Mouse (Mus musculus) kidney, postnatal 14 days (tissue): ENCODE measurements around the gene Kcnh7.

Experiments used
- DNase-seq: peaks from one replicate; pipeline ENCODE4 v3.0.0; 2022; ENCODE audit warnings: mixed read lengths

Kcnh7 gene

DNA sequence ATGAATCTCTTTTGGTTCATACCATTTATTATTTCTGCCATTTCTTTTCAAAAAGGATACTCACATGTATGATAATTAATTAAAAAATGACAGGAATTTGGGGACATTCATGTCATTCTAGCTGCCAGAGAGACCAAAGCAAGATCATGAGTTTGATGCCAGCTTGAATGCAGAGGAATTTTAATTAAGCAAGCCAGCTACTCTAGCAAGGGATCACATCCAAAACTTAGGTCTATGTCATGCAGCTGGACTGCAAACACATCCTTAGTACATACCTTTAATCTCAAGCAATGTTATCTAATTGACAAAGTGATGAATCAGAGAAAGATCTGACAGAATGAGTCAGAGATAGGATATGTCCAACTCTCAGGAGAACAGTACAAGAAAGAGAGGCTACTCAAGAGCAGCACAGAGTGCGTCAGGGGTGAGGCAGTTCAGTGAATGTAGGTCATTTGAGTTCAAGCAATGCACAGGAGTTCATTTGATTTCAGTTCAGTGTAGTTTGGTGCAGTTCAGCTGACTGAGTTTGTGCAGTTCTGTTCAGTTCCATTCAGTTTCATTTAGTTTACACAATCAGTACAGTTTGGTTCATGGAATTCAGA, 248.7 kb downstream of the Kcnh7 start:
- DNase-seq: no peak

DNA sequence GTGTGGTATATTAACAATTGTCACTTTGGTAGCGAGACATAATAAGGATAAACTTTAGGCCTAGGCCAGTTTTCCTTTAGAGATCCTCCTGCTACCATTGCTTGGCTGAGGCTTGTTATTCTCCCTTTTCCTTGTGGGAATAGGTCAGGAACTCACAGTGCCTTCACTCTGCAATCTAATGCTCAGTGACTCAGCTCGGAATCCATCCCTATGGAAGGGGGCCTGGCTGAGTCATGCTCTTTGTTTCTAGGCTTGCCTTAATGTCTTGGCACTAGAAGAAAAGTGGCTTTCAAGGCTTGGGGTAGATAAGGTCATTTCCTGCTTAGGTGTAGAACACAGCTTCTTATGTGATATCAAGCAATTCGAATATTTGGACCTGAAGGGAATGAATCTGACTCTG, 255.6 kb downstream of the Kcnh7 start:
- DNase-seq: no peak

DNA sequence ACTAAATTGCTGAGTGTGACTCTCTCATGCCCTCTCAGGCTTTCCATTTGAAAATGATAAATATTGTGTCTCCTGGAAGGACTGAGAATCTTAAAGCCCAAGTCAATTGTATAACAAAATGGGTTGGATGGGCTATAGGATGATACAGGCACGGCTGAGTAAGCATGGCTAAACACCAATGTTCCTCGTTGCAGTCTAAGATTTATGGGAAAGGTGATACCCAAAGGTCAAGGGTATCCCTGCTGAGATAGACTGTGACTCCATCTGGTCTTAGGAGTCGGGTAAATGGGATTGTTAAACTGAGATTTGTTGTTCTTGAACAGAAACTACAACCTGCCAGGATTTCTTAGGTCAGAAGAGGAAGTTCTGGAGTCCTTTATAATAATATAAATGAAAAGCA, 256.0 kb downstream of the Kcnh7 start:
- DNase-seq: no peak

DNA sequence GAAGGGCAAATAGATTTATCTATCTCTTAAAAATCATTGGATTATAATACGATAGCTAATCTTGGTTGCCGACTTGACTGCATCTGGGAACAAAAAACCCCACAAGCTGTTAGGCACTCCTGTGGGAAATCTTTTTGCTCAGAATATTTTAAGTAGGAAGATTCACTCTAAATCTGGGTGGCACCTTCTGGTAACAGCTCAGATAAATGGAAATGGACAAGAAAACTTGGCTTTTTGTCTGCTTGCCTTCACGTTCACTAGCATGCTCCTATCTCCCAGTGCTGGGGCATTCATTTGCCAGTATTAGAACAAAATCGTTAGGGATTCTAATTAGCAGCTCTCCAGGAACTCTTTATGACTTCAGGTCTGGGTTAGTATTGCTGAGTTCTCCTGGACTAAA, 260.3 kb downstream of the Kcnh7 start:
- DNase-seq: no peak

DNA sequence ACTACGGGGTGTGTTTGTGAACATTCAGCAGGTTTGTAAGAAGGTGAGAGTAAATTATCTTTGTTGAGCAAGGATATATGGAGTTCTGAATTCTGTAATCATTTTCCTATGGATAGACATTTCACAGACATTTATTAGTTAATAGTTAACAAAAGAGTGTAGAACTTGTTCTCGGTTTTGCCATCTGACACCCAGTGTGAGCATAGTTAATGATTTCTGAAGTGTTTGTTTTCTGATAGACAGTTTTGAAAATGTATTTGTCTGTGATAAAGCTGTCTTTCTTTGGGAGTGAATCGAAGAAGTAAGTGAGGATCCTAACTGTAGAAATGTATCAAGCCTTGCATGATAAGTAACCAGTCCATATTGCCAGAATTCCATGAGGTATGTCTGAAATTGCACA, 276.4 kb downstream of the Kcnh7 start:
- DNase-seq: no peak

DNA sequence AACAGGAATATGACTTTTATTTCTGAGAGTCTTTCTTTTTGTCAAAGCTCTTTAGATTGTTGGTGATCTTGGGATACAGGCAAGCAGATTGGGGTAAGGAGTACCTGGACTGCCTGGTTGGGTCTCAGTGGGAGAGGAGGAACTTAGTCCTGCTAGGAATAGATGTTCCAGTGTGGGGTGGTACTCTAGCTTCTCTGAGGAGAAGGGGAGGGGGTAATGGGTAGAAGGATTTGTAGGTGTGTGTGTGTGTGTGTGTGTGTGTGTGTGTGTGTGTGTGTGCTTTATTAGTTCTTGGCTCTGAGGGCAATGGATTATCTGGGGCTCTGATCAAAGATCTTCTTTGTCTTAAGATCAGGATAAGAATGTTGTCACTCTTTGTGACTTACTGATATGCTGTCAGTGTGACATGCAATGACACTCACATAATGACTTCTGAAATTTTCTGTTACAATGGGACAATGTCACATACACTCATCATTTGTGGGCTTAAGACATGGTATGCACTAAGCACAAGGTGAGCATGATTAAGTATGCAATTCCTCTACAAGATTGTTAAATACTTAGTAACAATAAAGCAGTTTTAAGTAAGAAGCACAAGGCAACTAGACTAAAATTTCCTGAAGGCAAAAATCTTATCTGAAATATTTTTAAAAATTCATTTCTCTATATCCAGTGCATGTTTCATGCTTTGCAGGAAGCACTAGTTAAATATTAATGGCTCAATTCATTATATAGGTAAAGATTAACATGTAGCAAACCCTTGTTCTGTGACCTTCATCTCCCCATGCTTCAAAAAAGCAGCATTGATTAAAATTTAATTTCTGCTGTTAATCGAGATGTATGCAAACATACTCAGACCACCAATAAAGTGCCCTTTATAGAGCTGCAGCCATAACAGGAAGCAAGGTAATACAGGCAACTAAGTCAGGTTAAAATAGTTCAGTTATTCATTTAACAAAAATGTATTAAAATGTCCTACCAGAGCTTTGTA, 281.4 kb downstream of the Kcnh7 start:
- no peak for DNase-seq

DNA sequence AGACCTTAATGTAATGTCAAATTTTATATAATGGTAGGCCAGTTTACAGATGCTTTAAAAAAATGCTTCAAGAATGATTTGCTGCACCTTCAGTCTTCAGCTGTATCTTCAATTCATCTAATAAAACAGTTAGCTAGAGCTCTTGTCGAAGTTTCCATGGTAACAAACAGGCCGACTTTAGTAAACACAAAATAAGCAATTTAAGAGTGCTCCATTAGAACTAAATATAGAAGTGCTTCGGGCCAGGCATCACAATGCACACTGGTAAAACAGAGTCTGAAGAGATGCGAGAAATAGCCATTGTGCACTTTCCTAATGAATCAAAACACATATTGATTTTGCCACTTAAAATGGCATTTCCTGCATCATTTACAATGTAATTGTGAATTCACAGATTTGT, 305.3 kb downstream of the Kcnh7 start:
- DNase-seq: no peak

DNA sequence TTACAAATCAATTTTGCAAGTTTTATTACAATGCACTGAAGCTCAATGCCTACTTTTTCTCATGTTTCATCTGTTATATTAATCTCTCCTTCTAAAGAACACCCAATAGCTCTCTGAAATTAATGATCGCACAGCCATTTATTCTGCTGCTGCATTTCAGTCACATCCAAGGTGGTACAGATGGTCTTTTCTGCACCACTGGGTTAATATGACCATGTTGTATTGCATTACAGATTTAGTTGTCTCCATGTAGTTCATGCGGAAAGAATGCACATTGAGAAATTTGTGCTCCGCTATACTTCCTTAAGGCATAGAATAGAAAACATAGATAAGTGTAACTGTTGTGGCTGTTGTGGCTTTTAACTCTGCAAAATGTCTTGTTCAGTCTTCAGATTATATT, 328.7 kb downstream of the Kcnh7 start:
- DNase-seq: no peak

DNA sequence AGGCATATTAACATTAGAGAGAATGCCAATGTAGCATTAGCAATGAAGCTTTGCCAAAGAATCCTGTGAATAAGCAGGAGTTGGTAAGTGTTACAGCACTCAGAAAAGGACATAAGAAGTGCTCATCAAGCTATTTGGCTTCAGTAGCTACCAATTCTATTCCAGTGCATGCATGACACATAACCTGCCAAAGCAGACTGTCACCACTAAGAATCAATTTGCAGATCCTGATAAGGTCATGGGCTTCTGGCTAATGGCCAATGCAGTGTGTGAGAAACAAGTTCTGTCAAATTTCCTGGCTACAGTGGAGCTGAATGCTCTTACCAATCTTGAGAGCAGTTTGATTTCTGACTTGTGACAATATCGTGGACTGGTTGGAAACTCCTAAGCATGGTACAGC, 341.5 kb downstream of the Kcnh7 start:
- DNase-seq: no peak

DNA sequence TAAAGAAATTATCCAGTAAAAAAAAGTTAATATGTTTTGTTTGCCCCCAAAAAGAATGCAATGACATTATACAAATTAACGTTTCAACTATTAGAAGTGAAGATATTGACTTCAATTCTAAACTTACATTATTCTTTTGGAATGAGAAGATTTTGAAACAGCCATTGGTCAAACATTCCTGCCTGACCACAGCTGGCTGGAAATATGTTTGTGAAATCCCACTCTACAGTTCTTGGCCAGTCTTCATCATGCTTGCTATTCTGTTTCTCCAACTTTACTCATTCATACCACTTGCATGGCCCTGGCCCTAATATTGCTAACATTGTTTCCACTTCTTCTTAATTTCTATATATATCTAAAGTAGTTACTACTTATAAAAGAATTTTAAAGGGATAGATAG, 349.8 kb downstream of the Kcnh7 start:
- DNase-seq: no peak

DNA sequence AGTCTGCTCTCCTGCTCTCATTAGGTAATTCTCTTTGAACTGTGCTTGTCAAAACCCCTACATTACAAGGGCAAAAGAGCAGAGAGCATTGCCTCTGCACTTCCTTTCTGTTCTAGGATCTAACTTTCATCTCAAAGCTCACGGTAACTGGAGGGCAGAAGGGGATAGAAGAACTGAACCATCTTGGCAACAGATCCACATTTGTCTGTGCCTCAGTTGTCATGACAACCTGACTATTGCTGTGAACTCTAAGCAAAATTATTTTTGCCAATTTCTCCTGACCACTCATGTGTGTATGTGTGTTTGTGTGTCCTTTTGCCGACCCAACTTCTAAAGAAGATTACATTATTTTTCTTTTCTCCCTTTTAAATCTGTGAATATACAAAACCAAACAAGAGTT, 364.9 kb downstream of the Kcnh7 start:
- DNase-seq: no peak

DNA sequence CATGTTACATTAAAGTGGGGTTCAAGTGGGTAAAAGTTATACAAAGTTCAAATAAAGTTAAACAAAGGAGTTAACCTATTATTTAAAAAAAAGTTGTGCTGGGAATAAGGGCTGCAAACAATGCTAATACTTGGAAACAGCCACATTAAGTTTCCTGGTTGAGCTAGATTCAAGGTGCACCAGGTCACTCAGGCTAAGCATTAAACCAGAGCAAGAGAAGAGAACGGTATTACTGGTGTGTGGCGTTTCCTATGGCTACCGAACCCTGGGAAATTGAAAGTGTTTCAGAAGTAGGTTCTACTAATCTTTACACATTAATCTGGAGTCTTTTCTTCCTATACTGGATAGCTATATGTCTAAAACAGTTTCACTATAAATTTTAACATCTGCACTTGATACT, 368.1 kb downstream of the Kcnh7 start:
- DNase-seq: peak; percentile 37

DNA sequence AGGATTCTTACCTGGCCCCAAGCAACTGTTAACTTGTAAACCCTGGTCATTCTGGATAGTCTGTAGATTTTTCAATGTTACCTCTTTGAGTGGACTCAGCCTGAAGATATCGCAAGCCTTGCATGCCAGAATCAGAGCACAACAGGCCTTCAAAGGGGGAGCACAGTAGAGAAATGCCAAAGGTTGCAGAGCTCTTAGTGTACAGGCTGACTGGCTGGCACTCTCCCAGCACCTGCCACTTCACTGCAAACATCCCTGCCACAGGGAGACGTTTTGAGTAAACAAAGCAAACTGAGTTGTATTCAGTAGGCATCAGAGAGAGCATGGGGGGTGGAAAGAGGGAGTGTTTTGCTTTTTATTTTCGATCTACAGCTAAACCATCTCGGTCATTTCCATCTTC, 375.3 kb downstream of the Kcnh7 start:
- peak; percentile 38 for DNase-seq

DNA sequence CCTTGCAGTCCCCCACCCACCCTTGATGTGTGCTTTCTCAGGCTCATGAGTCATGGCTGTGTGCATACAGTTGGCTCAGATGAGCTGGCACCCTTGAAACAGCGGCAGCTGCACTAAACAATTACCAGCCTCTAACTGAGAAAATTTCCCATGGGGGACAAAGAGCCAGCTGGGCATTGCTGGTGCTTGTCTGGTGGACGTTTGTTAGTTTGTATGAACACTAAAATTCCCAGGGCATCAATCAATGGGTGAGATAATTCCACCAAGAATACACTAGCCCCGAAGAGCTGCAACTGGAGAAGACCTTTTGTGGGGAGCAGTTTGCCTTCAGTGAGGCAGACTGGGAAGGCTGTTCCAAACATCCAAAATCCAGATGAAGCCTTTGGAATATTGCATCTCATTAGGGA, 376.6 kb downstream of the Kcnh7 start:
- DNase-seq: no peak

DNA sequence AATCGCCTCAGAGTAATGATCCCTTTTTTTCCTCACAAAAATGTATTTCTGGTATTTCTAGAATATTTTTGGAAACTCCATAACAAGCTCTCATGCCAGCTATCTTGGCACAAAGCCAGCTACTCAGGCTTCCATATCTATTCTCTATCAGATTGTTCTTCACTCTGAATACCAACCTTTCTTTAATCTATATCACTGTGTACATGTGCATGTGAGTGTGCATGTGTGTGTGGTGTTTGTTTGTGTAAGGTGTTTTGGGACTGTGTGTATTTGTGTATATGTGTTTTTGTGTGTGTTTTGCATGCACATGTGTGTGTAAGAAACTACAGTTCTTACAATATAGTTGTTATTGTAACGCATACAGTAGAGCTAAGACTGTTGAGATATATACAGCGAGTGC, 377.2 kb downstream of the Kcnh7 start:
- no peak for DNase-seq

DNA sequence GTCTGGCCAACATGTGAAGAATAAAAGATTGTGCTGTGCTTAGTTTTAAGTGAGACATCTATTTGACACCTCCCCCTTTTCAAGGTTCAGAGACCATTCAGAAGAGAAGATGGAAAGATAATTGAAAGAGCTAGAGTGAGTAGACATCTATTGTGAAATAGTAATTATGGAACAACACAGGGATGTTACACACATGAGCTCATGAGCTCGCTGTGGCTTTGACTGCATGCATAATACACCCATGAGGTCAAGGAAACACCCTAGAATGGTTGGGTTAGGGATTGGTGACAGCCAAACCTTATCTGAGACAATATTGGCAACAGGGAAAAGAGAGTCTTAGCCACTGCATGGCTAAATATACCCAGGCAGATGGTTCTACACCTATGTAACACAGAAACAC, 380.1 kb downstream of the Kcnh7 start:
- no peak for DNase-seq

DNA sequence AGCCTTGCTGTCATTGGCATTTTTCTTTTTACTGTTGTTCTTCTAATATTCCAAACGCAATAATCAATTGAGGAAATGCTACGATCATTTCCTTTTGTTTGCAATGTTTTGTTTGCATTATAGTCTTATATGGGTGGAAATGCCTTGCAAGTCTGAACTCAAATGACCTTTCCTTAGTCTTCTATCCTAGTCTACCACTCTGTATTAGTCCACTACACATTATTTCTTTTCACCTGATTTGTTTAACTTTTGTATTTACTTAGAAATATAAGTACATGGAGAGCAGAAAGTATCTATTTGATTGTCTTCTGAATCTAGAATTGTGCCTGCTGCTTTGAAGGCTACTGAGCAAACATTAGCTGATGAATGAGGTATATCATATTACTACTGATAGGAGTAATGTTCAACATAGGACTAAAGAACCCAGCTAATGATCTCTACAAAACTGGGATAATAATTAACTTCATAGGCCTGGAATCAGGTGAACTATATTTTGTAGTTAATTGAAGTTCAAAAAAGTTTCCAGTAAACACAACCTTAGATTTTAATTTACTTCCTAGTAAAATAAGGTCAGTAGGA, 399.5 kb downstream of the Kcnh7 start:
- DNase-seq: no peak

DNA sequence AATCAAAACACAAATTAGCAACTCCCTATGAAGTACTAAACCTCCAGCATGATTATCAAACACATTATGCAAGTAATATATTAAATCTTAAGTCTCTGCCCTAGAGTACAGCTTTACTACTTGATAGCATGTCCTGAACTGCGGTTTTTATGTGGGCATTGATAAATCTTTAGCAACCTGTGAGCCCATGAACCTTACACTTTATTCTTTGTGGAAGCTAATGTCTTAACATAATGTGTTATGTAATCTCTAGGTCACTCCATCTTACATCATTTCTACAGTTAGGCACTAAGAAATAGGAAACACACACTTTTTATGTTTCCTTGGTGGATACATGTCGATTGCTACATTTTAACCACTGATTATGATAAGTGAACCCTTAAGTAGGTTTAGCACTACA, 437.8 kb downstream of the Kcnh7 start:
- no peak for DNase-seq

DNA sequence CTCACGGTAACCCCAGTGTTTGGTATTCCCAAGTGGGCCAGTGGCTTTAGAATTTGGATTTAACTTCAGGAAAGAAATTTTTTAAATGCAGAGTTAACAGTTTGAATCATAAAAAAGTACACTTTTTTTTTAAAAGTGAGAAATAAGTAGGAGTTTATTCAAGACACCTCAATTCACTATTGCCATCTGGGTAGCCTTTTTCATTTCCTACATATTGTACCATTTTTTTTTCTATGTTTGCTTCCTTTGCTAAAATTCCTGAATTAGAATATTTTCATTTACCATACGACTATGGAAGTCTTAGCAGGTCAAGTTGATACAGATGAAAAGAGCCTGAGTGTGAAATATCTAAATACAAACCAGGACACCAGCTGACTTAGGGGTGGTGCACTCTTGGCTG, 441.0 kb downstream of the Kcnh7 start:
- DNase-seq: no peak

DNA sequence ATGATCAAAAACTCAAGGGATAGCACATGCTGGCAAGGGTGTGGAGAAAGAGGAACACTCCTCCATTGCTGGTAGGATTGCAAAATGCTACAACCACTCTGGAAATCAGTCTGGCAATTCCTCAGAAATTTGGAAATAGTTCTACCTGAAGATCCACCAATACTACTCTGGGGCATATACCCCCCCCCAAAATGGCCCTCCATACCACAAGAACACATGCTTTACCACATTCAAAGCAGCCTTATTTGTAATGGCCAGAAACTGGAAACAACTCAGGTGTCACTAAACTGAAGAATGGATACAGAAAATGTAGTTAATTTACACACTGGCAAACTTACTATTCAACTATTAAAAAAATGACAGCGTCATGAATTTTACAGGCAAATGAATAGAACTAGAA, 453.4 kb downstream of the Kcnh7 start:
- DNase-seq: no peak

DNA sequence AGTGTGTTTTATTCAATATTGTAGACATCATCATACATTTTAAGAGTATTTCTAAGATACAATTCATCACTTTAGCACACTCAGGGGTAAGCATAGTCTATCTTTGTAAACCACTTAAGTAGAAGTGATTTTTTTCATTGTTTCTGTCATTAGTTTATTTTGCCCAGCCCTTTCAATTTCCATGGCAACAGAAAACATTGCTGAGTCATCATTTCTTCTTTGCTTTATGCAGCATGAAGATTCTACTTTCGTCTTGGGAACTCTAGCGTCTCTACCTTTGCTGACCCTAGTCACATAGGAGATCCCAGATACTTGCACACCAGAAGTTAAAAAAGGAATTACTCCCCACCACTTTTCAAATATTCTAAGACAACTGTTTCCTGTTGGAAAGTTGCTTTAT, 456.4 kb downstream of the Kcnh7 start:
- no peak for DNase-seq

DNA sequence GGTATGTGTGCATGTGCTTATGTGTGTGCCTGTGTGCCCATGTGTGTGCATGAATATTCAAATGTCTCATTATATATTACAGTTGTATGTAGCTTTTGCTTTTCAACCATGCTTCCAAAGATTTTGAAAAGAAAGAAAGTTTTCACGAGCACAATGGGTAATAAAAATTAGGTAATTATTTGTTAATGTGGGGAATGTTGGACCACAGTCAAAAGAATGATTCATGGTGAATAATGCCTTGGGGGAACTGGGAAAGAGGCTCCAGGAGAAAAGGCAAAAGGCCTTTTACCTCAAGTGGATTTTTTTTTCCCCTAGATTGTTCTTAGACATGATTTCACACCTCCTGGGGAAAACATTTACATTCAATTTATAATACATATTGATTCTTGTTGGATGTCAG, 458.1 kb downstream of the Kcnh7 start:
- no peak for DNase-seq

DNA sequence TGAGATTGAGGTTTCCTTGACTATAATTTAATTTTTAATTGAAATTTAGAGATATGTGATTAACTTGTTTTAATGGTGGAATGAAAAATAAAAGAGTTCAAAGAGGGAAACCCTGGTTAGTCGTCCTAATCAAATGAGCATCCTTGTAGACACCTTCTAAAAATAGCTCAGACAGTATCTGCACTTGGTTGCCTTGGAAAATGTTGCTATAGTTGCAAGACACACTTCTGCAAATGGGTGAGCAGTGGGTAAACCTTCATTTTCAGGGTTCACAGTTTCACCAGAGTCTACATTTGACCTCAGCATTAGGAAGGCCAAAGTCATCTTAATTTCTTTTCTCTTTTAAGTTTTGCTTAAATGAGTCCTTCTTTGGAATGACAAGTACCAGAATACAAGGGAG, 465.7 kb downstream of the Kcnh7 start:
- DNase-seq: no peak

DNA sequence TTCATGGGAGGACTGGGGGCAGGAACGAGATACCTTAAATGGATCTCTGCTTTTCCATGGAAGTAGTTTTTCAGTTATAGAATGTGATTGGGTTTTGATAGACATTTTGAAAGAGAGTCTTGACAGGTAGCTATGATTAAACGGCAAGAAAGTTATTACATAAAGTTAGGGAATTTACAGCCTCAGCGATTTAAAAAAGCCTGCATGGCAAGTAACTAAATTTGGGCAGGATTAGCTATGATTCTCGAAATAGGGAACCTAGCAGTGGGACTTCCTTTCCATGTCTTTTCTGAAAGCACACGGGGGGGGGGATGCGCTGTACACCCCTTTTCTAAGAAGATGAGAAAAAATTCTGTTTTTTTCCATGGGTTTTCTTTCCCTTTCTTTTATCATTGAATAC, 466.8 kb downstream of the Kcnh7 start:
- no peak for DNase-seq
